Mouse (Mus musculus) intestine, postnatal 0 days (tissue): Measurements from ENCODE around the gene Foxred1. TPM values are rescaled to one million over a fixed set of nuclear protein-coding genes. Genes with fewer than 3 reads are reported as not detected.

Experiments used
- ATAC-seq: fragments of 200-750 bp; cut with Nextera tagmentation; 2 replicates; pipeline ENCODE4 v1.8.0; 2017; ENCODE audit warnings: mild to moderate bottlenecking, moderate TSS enrichment, moderate library complexity
- H3K27ac ChIP-seq: fragments of 300-500 bp; sonication (generic); 2 replicates; pipeline ENCODE4 v1.5.1; 2014; ENCODE audit warnings: mild to moderate bottlenecking, low read depth, low read length, moderate library complexity
- H3K27me3 ChIP-seq: fragments of 300-500 bp; sonication (generic); replicated peaks from 2 replicates; pipeline ENCODE4 v1.6.1; 2014; ENCODE audit warnings: low read length, mixed read lengths; ENCODE audit not compliant: control insufficient read depth, insufficient read depth
- H3K36me3 ChIP-seq: fragments of 300-500 bp; sonication (generic); 2 replicates; pipeline ENCODE4 v1.6.1; 2014; ENCODE audit warnings: mild to moderate bottlenecking, moderate library complexity; ENCODE audit not compliant: control insufficient read depth, insufficient read depth
- H3K4me1 ChIP-seq: fragments of 300-500 bp; sonication (generic); replicated peaks from 2 replicates; pipeline ENCODE4 v1.6.1; 2014; ENCODE audit warnings: antibody characterized with exemption, low read length, mixed read lengths; ENCODE audit not compliant: control insufficient read depth, insufficient read depth
- H3K4me2 ChIP-seq: fragments of 300-500 bp; sonication (generic); replicated peaks from 2 replicates; pipeline ENCODE4 v1.6.1; 2014; ENCODE audit warnings: low read depth, mild to moderate bottlenecking, moderate library complexity
- H3K4me3 ChIP-seq: fragments of 300-500 bp; sonication (generic); 2 replicates; pipeline ENCODE4 v1.5.1; 2014; ENCODE audit warnings: low read depth, low read length
- H3K9ac ChIP-seq: fragments of 300-500 bp; sonication (generic); 2 replicates; pipeline ENCODE4 v1.6.1; 2014; ENCODE audit warnings: mild to moderate bottlenecking, low read depth, low read length
- H3K9me3 ChIP-seq: fragments of 300-500 bp; sonication (generic); 2 replicates; pipeline ENCODE4 v1.6.1; 2016; ENCODE audit warnings: mixed run types; ENCODE audit not compliant: control insufficient read depth
- CTCF ChIP-seq: sonication (generic); IDR thresholded peaks from 2 replicates; pipeline ENCODE4 v1.5.1; 2016; ENCODE audit warnings: low read depth, mild to moderate bottlenecking, control low read depth, antibody characterized with exemption, moderate library complexity
- WGBS: fragments of 180-500 bp; shearing (Covaris S2); extraction: QIAGEN DNeasy Blood & Tissue Kit; methylation state at CpG from one replicate; pipeline ENCODE4 v1.1.7; 2014; 5-methylcytosine and 5-hydroxymethylcytosine counted together
- polyA plus RNA-seq: library from polyadenylated mRNA; unstranded; fragments of >200 nt; fragmentation: Nextera tagmentation; extraction: Ambion mirVana; gene quantifications from 2 replicates; pipeline ENCODE4 v1.2.1, GENCODE M21; 2015

Foxred1 gene
- polyA plus RNA-seq, 1 experiment from 2014 or later, result 20.3 TPM

DNA sequence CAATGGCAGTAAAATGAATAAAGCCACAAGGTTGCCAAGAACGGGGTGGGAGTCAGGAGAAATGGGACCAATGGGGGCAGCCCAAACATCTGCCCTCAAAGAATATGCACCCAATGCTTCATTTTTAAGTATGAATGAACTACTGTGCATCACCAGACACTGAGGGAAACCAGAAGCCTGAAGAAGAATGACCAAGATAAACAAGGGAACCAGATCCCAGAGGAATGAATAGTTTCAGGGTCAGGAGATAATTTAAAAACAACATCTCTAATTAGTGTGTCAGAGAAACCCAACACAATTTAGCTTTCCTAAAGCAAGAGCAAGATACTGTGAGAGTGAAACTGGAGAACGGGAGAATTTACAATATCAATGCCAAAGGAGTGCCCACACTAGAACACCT is 50.2 kb downstream of the Foxred1 start:
- WGBS, result 64% methylated on average over 2 of the region's 2 CpGs
- H3K27ac ChIP-seq, result no peak overlapping the region
- no peak overlapping the region for H3K4me2 ChIP-seq
- no peaks in the 10 kb centered on the region for H3K27me3 ChIP-seq
- no peak overlapping the region for H3K9ac ChIP-seq
- H3K9me3 ChIP-seq, result no peaks in the 10 kb centered on the region
- no peak for ATAC-seq
- TF ChIP-seq CTCF, result no peak
- H3K4me3 ChIP-seq, result no peak overlapping the region
- H3K4me1 ChIP-seq, result no peaks in the 10 kb centered on the region; the same call in 1 of the 2 replicates
- no peaks in the 10 kb centered on the region for H3K36me3 ChIP-seq

DNA sequence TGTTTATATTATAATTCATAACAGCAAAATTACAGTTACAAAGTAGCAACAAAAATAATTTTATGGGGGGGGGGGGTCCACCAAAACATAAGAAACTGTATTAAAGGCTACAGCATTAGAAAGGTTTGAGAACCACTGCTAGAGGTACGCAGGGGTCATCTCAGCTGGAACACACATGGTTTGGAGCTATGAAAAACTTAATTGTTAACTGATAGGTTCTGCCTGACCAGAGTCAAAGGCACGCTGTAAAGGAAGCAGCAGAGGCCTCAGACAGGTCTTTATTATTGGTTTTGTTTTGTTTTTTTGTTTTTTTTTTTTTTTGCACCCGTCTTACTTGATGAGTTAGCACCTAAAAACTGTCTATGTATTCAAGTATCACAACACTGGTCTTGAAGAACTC is 52.4 kb downstream of the Foxred1 start:
- TF ChIP-seq CTCF, result no peak
- no peak for ATAC-seq
- H3K27me3 ChIP-seq, result no peaks in the 10 kb centered on the region
- 87% methylated on average over 3 of the region's 3 CpGs for WGBS
- H3K4me2 ChIP-seq, result no peak overlapping the region
- no peaks in the 10 kb centered on the region for H3K4me1 ChIP-seq
- no peak overlapping the region for H3K27ac ChIP-seq
- no peaks in the 10 kb centered on the region for H3K36me3 ChIP-seq
- no peak overlapping the region for H3K4me3 ChIP-seq
- no peaks in the 10 kb centered on the region for H3K9me3 ChIP-seq
- H3K9ac ChIP-seq, result no peak overlapping the region

DNA sequence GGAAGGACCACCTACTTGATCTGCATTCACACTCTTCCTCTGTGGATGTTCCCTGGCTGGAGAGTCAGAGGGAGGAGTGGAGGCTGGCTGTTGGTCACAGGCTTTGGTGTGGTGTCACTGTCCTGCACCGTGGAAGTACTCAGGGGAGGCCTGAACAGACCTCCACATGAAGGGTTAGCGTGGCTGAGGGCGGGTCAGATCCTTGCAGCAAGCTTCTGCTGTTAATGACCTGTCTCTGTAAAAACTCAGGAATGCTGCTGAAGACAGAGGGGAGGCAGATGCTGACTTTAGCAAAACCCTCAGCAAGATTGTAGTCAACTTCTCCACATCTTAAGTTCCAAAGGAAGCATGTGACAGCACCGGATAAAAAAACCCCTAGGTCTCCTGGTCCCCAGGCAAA is 54.0 kb downstream of the Foxred1 start:
- H3K4me2 ChIP-seq, result no peak overlapping the region
- no peak overlapping the region for H3K4me3 ChIP-seq
- H3K9ac ChIP-seq, result no peak overlapping the region
- H3K36me3 ChIP-seq, result no peaks in the 10 kb centered on the region
- WGBS, result 82% methylated on average over 4 of the region's 4 CpGs
- H3K27me3 ChIP-seq, result no peaks in the 10 kb centered on the region
- no peaks in the 10 kb centered on the region for H3K9me3 ChIP-seq
- no peak for TF ChIP-seq CTCF
- ATAC-seq, result no peak
- no peaks in the 10 kb centered on the region for H3K4me1 ChIP-seq
- no peak overlapping the region for H3K27ac ChIP-seq

- no peaks in the 10 kb centered on the region for H3K9me3 ChIP-seq
- no peaks in the 10 kb centered on the region for H3K36me3 ChIP-seq
- no peak overlapping the region for H3K9ac ChIP-seq
- no peak overlapping the region for H3K27ac ChIP-seq
- no peak for TF ChIP-seq CTCF
- H3K4me3 ChIP-seq, result no peak overlapping the region
- no peak overlapping the region for H3K4me2 ChIP-seq
- no peaks in the 10 kb centered on the region for H3K27me3 ChIP-seq
- ATAC-seq, result no peak
- 89% methylated on average over 5 of the region's 5 CpGs for WGBS
- H3K4me1 ChIP-seq, result no peaks in the 10 kb centered on the region
Observed at GRCm38 (mm10) chr9:35156002-35156710, 54.7 kb downstream of the Foxred1 start.

Other genes with a start within 250 kb of the Foxred1 start
- gene St3gal4, start 91.8 kb downstream of the Foxred1 start, polyA plus RNA-seq, result 242 and 257 TPM in 2 replicates
- 25.7 and 26.1 TPM in 2 replicates for gene Dcps, start 35.0 kb downstream of the Foxred1 start, polyA plus RNA-seq
- gene Srpr, start 10.9 kb downstream of the Foxred1 start, polyA plus RNA-seq, result 118 and 130 TPM in 2 replicates
- gene Tirap, start 10.8 kb downstream of the Foxred1 start, polyA plus RNA-seq, result 9.7 and 10.0 TPM in 2 replicates
- gene Fam118b, start 56.8 kb upstream of the Foxred1 start, polyA plus RNA-seq, result 73.5 and 80.7 TPM in 2 replicates
- gene Rpusd4, start 56.8 kb upstream of the Foxred1 start, polyA plus RNA-seq, result 16.3 and 16.6 TPM in 2 replicates
- gene Cdon, start 210.1 kb upstream of the Foxred1 start, polyA plus RNA-seq, result 1.9 and 2.4 TPM in 2 replicates